Mouse (Mus musculus) CH12F3 (cell line): ENCODE results near the gene Gm12258.
"Not testable (repeated sequence)": the region's sequence is repeated elsewhere in the genome, so short reads cannot be mapped to it uniquely, and the experiment has no call there.

Source experiments
- in situ Hi-C: fragments of 300-500 bp; cut with MboI; formaldehyde crosslinking; loops from 2 replicates; pipeline ENCODE4 v1.14.3; 2020; ENCODE audit warnings: low sequenced_read_pairs

Gene Gm12258

DNA sequence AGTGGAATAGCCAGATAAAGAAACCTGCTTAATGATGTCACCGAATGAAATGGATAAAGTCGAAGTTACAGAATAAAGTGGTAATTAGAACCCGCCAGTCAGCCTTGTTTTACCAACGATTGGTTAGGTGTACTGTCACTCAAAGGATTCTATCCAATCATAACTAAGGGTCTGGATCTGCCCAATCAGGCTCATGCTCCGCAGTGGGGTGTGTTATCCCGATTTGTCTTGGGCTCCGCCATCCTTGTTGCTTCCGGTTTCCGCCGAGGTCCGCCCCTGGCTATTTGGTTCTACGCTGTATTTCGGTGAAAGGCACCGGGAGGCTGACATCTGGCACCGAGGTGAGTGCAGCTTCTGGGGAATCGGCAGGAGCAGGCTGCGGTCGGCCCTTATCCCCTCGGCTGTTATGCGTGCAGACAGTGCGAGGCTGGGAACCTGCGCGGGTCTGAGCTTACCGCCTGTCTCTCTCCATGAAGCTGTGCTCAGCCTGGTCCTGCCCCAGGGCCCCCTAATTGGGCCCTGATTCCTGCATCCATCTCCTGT, at the start of gene Gm12258:
Gm12258 (plus strand) TSS at position 240 of the 543 bp plus-strand sequence.
- in situ Hi-C loops = no loop called here

GRCm38 (mm10) chr11:58799747-58800146, 47.2 kb upstream of the Gm12258 start:
- in situ Hi-C loops = no loop called here

DNA sequence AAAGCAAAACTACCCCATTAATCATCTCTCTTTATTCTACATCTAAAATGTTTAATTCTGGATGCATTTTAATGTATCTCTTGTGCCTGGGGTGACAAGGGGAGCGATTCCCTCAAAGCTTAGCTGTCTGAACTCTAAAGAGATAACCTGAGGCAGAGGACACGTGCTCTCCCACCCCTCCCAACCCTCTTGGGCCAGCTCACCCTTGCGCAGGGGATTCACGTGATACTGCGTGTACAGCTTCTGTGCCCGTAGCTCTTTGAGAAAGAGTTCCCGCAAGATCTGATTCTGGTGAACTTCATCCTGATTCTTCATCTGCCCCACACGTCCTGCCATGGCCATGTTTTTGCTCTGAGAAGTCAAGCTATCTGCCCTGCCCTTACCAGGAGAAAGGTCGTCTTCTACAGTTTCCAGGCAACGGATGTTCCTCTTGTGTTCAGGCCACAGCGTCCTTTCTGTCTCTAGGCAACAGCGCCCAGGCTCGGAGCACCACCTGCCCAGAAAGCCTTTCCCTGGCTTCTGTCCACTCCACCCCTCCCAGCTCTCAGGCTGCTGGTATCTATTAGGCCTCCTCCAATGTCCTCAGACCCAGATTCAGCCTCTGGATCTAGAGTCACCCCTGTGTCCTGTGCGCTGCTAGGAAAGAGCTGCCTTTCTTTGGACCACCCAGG, 45.3 kb upstream of the Gm12258 start, which contains the start of gene Fam183b:
Fam183b (minus strand) TSS at position 403 of the 671 bp plus-strand sequence.
- in situ Hi-C loops = no loop called here

GRCm38 (mm10) chr11:58803871-58804270, 43.1 kb upstream of the Gm12258 start:
- in situ Hi-C loops = no loop called here

DNA sequence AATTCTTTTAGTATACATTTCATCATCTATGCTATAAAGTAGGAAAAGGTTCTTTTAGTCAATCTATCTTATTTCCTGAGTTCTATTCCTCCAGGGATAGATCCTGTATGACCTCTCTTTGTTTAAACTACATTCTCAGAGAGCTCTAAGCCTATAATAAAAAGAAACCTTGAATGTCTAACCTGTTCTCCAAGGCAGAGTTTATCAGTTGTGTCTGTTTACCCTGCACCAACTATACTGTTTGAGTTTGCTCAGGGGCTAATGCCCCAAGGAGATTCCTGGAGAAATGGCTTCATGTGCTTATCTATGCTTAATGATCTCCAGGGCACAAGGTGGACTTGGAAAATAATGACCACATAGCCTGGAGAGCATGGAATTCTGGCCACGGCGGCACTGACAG, 42.6 kb upstream of the Gm12258 start:
- in situ Hi-C loops = no loop called here

DNA sequence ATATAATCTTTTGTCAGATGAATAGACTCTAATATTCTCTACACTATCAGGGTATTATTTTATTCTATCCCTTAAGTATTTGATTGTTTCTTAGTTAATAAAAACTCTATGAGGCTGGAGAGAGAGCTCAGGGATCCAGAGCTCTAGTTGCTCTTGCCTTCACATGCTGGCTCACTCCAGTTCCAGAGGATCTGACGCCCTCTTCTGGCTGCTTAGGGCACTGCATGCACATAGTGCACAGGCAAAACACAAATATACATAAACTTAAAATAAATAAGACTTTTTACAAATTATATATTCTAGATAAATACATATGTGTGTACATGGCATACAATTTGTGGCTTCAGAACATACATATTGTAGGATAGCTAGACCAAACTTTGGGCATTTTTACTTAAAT, 35.0 kb upstream of the Gm12258 start:
- in situ Hi-C loops = no loop called here

DNA sequence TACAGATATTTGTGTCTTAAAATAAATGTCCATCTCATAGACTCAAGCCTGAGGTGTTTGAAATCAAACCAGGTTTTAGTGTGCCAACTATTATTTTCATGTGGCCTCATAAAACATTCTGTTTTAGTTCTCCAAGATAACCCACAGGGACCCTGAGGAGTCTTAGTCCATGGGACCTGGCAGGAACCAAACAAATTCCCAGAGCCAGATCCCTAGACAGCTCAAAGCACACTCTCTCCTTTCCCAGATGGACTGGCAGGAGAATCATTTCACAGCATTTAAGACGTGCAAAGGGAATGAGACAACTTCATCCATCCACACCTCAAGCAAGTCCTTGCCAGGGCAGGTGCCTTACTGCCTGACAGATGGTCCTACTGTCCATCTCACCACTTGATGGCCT, 32.3 kb upstream of the Gm12258 start, which contains the start of gene Olfr313:
Olfr313 (plus strand) TSS at position 301 of the 400 bp plus-strand sequence.
- in situ Hi-C loops = not testable (repeated sequence)

DNA sequence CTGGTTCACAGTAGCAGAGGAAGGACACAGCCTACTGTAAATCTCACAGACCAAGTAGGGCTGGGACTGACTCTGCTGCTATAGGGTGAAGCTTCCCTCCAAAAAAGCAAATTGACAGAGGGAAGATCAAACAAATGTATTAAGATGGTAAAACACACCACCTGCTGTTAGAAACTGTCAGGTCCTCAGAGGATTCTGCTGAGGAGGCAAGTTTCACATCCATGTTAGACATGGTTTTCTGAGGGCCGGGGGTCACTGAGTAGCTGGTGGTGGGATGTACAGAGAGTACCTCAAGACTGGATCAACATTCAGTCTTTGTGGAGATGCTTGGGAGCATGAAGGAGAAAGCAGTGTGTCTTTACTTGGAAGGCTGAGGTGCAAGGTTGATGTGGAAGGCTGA, 31.3 kb upstream of the Gm12258 start:
- in situ Hi-C loops = no loop called here

GRCm38 (mm10) chr11:58828937-58829336, 18.0 kb upstream of the Gm12258 start, which contains the start of gene Olfr312:
Olfr312 (plus strand) TSS chr11:58829237.
- in situ Hi-C loops = not testable (repeated sequence)

DNA sequence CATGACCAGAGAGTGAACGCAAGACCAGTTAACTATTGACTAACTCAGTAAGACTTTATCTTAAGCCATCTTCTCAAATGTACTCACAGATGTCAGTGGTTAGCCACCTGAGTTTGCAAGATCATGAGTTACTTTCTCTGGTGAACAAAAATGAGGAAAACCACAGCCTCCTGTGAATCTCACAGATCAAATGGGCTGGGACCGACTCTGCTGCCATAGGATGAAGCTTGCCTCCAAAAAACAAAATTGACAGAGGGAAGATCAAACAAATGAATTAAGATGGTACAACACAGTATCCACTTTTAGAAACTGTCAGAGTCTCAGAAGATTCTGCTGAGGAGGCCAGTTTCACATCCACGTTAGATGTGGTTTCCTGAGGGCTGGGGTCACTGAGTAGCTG, 17.2 kb upstream of the Gm12258 start:
- in situ Hi-C loops = no loop called here

- in situ Hi-C loops = not testable (repeated sequence)
Measured at GRCm38 (mm10) chr11:58832541-58832940, 14.4 kb upstream of the Gm12258 start.

- in situ Hi-C loops = not testable (repeated sequence)
Measured at GRCm38 (mm10) chr11:58838951-58839350, 8.0 kb upstream of the Gm12258 start, which contains the start of gene Olfr311. Olfr311 (plus strand) TSS chr11:58839251.

DNA sequence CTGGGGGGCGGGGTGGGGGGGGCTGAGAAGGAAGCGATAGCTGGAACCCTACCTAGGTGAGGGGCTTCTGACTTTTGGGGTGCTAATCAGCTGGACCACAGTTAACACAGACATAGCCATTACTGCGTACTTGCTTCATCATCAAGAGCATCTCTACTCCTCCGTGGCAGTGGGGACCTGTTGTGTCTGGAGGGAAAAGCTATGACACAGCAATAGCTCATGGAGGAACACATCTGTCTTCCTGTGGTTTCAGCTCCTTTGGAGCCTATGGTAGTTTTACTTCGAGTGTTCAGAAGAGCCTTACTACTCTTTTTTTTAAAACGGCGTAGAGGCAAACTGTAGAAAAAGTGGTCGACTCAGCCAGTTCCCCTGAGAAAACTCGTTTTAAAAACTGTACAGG, 678 bp downstream of the Gm12258 start:
- in situ Hi-C loops = no loop called here

- in situ Hi-C loops = no loop called here
Measured at GRCm38 (mm10) chr11:58849731-58850130, 2.8 kb downstream of the Gm12258 start.

DNA sequence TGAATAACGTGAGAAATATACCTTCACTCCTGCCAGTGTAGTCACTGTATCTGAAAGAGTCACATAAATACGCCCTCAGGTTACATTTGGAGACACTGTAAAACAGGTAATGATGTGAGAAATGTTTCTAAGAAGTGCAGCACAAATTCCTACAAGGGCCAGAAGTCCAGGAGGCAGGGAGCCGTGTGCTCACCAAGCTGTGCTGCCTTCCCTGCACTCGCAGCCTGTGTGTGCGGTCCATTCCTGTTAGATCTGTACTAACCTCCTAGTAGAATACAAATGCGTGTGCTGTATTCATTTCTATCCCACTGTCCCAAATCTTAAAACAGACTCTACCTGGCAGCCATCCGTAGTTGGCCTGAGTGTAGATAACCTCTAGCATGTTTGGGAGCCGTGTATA, 13.8 kb downstream of the Gm12258 start:
- in situ Hi-C loops = no loop called here

GRCm38 (mm10) chr11:58867039-58867953, 20.3 kb downstream of the Gm12258 start, which contains the start of gene 2810021J22Rik:
2810021J22Rik (plus strand) TSS chr11:58867216.
- in situ Hi-C loops = no loop called here

DNA sequence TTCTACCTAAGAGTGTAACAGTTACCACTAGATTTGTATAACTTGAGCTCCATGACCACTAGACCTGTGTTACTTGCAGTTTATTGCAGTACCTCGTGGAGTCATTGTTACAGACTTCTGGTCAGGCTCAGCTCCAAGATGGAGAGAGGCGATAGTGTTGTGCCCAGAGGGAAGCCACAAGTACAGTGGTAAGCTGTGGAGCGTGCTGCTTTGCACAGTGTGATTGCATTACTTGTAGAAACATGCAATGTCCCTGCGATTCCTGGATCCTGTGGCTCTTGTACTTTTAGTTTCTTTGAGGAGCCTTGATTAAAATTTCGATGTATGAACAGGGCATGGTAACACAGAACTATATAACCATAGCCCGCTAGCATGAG, 21.0 kb downstream of the Gm12258 start:
- in situ Hi-C loops = no loop called here

DNA sequence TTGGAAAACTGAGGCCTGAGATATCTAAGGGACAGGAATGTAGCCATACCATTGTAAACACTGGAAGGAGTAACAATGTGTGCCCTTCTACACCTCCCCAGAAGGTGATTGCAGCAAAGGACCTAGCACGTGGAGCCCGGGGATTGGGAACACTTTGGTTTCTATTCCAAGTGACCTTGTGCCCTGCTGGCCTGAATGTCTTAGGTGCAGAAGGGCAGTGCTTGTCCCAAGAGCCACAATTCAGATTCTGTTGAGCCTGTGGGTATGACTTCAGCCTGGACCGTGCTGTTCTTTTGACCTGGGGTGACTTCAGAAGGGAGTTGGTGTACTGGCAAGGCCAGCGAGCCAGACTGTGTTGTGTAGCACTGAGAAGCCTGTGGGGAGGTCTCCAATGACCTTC, 24.0 kb downstream of the Gm12258 start:
- in situ Hi-C loops = no loop called here

GRCm38 (mm10) chr11:58883756-58884155, 36.8 kb downstream of the Gm12258 start:
- in situ Hi-C loops = no loop called here

GRCm38 (mm10) chr11:58890511-58890910, 43.6 kb downstream of the Gm12258 start:
- in situ Hi-C loops = no loop called here

- in situ Hi-C loops = no loop called here
Measured at GRCm38 (mm10) chr11:58894456-58894855, 47.5 kb downstream of the Gm12258 start.
